Mouse (Mus musculus) CH12.LX (cell line): ENCODE data around the gene Xrra1. TPM values are rescaled to one million over a fixed set of nuclear protein-coding genes. Genes with fewer than 3 reads are reported as not detected.
"Not testable (repeated sequence)": the region's sequence is repeated elsewhere in the genome, so short reads cannot be mapped to it uniquely, and the experiment has no call there.

Experiments
- DNase-seq: peaks from one replicate; pipeline ENCODE4 v3.0.0-alpha.2; 2013; ENCODE audit errors: extremely low read depth
- H3K27ac ChIP-seq: 2 replicates; pipeline ENCODE4 v1.5.1; 2012; ENCODE audit warnings: low read depth, mild to moderate bottlenecking, control low read depth, moderate library complexity; ENCODE audit not compliant: insufficient read depth
- H3K27me3 ChIP-seq: replicated peaks from 2 replicates; pipeline ENCODE3; 2012; ENCODE audit warnings: inconsistent platforms
- H3K36me3 ChIP-seq, 2 experiments: replicated peaks in 1 of 2; 2 replicates each; pipeline versions ENCODE3 to v1.6.1; 2012; ENCODE audit warnings: inconsistent platforms in 1 of 2, low read length in 1 of 2, mild to moderate bottlenecking in 1 of 2, mixed read lengths in 1 of 2, moderate library complexity in 1 of 2; ENCODE audit not compliant: control insufficient read depth in 1 of 2, insufficient read depth in 1 of 2
- H3K4me1 ChIP-seq, 2 experiments: 2 replicates each; pipeline ENCODE4 v1.6.1; 2012; ENCODE audit warnings: inconsistent platforms in 1 of 2, moderate library complexity in 1 of 2; ENCODE audit not compliant: insufficient read depth in 2 of 2, control insufficient read depth in 1 of 2
- H3K4me2 ChIP-seq: 2 replicates; pipeline ENCODE4 v1.6.1; 2012; ENCODE audit warnings: low read depth, mild to moderate bottlenecking, control low read depth; ENCODE audit not compliant: poor library complexity, insufficient read depth, severe bottlenecking
- H3K4me3 ChIP-seq, 3 experiments: fragments of 150-350 bp in 1 of 3; sonication (generic) in 1 of 3; replicated peaks in 1 of 3; 2 replicates each; pipeline versions ENCODE3 to v1.5.1; 2011 to 2012; ENCODE audit warnings: low read depth in 2 of 3, low read length in 2 of 3, mild to moderate bottlenecking in 2 of 3, moderate library complexity in 2 of 3, control low read depth in 1 of 3, improper control_type of control experiment in 1 of 3, inconsistent platforms in 1 of 3, mixed read lengths in 1 of 3; ENCODE audit not compliant: poor library complexity in 1 of 3
- H3K79me2 ChIP-seq: replicated peaks from 2 replicates; pipeline ENCODE4 v1.6.1; 2012; ENCODE audit warnings: mild to moderate bottlenecking, moderate library complexity; ENCODE audit not compliant: control insufficient read depth, poor library complexity, insufficient read depth, severe bottlenecking; ENCODE audit errors: extremely low read depth
- H3K9ac ChIP-seq: 2 replicates; pipeline ENCODE4 v1.6.1; 2012; ENCODE audit warnings: low read depth, mild to moderate bottlenecking, control low read depth, moderate library complexity; ENCODE audit not compliant: insufficient read depth
- H3K9me3 ChIP-seq: replicated peaks from 2 replicates; pipeline ENCODE3; 2012; ENCODE audit warnings: low read length, inconsistent platforms, mixed read lengths
- CTCF ChIP-seq, 2 experiments: IDR thresholded peaks in 1 of 2; conservative IDR thresholded peaks in 1 of 2; 2 replicates each; pipeline ENCODE4 v1.5.1; 2011 to 2012; ENCODE audit warnings: low read depth in 2 of 2, low read length in 2 of 2, improper control_type of control experiment in 1 of 2, inconsistent platforms in 1 of 2, mild to moderate bottlenecking in 1 of 2, moderate library complexity in 1 of 2
- E2F4 ChIP-seq: IDR thresholded peaks from 2 replicates; pipeline ENCODE4 v1.6.1; 2011; ENCODE audit warnings: low read depth, low read length, improper control_type of control experiment; ENCODE audit not compliant: insufficient replicate concordance
- ELF1 ChIP-seq: IDR thresholded peaks from 2 replicates; pipeline ENCODE4 v1.6.1; 2014; ENCODE audit warnings: low read depth, mild to moderate bottlenecking, inconsistent platforms, low read length, improper control_type of control experiment
- EP300 ChIP-seq: IDR thresholded peaks from 2 replicates; pipeline ENCODE4 v1.6.1; 2011; ENCODE audit warnings: low read length, improper control_type of control experiment
- ETS1 ChIP-seq: conservative IDR thresholded peaks from 2 replicates; pipeline ENCODE4 v1.6.1; 2012; ENCODE audit warnings: low read depth, mild to moderate bottlenecking, inconsistent platforms, low read length, improper control_type of control experiment, moderate library complexity
- IRF4 ChIP-seq: IDR thresholded peaks from 2 replicates; pipeline ENCODE4 v1.6.1; 2014; ENCODE audit warnings: low read depth, mild to moderate bottlenecking, inconsistent platforms, low read length, improper control_type of control experiment
- MAZ ChIP-seq: IDR thresholded peaks from 2 replicates; pipeline ENCODE4 v1.6.1; 2012; ENCODE audit warnings: low read depth, mild to moderate bottlenecking, inconsistent platforms, low read length, improper control_type of control experiment, moderate library complexity
- MEF2A ChIP-seq: IDR thresholded peaks from 2 replicates; pipeline ENCODE4 v1.6.1; 2014; ENCODE audit warnings: low read depth, mild to moderate bottlenecking, inconsistent platforms, low read length, improper control_type of control experiment, borderline replicate concordance
- MXI1 ChIP-seq: IDR thresholded peaks from 2 replicates; pipeline ENCODE4 v1.6.1; 2011; ENCODE audit warnings: mild to moderate bottlenecking, low read depth, low read length, improper control_type of control experiment
- POLR2AphosphoS2 ChIP-seq: IDR thresholded peaks from 2 replicates; pipeline ENCODE4 v1.6.1; 2011; ENCODE audit warnings: low read depth, low read length, improper control_type of control experiment
- RCOR1 ChIP-seq: conservative IDR thresholded peaks from 2 replicates; pipeline ENCODE4 v1.6.1; 2012; ENCODE audit warnings: low read depth, mild to moderate bottlenecking, inconsistent platforms, low read length, improper control_type of control experiment
- SIN3A ChIP-seq: IDR thresholded peaks from 2 replicates; pipeline ENCODE4 v1.6.1; 2012; ENCODE audit warnings: low read length, improper control_type of control experiment, inconsistent platforms
- UBTF ChIP-seq: IDR thresholded peaks from 2 replicates; pipeline ENCODE4 v1.6.1; 2012; ENCODE audit warnings: low read depth, mild to moderate bottlenecking, inconsistent platforms, low read length, improper control_type of control experiment, moderate library complexity
- USF2 ChIP-seq: conservative IDR thresholded peaks from 2 replicates; pipeline ENCODE4 v1.6.1; 2011; ENCODE audit warnings: low read depth, low read length, improper control_type of control experiment
- dilution Hi-C: fragments of 300-500 bp; cut with MboI; formaldehyde crosslinking; loops from 2 replicates; pipeline ENCODE4 v1.14.3; 2020; ENCODE audit warnings: low sequenced_read_pairs; ENCODE audit not compliant: extremely low pct_unique_long_range_greater_than_20kb, extremely low pct_ligation_motif_present
- in situ Hi-C: fragments of 300-500 bp; cut with MboI; formaldehyde crosslinking; loops from 3 replicates; pipeline ENCODE4 v1.14.3; 2019; ENCODE audit warnings: low sequenced_read_pairs, low pct_ligation_motif_present, low pct_unique_long_range_greater_than_20kb, mixed read lengths
- polyA plus RNA-seq: library from polyadenylated mRNA; unstranded; fragments of >175 nt; gene quantifications from 2 replicates; pipeline ENCODE4 v1.2.1, GENCODE M21; 2012; ENCODE audit warnings: low read depth; ENCODE audit not compliant: insufficient read length
- total RNA-seq, 2 experiments: library from RNA; depleted of rRNA; stranded (reverse); fragments of 300-350 nt in 1 of 2; fragments of >200 nt in 1 of 2; gene quantifications; 2 replicates each; pipeline ENCODE4 v1.2.3; 2012 to 2014

Gene Xrra1
- total and polyA plus RNA-seq, 3 experiments, result 0.17 to 0.59 (median 0.49) TPM

GRCm38 (mm10) chr7:99957226-99957965 is 98.5 kb downstream of the Xrra1 start:
- no peak for DNase-seq
- in situ Hi-C loops, result no loop called here
- Histone ChIP-seq H3K4me2 (no peak overlapping the region), H3K9me3 (no peaks in the 10 kb centered on the region), H3K27ac (no peak overlapping the region), H3K4me1 (peaks cover 4 to 26% of the 10 kb centered on the region in 2 experiments; a peak in 3 of 4 replicates), H3K79me2 (no peaks in the 10 kb centered on the region), H3K9ac (no peak overlapping the region), H3K36me3 (peaks cover 6 to 16% of the 10 kb centered on the region in 2 experiments), H3K27me3 (no peaks in the 10 kb centered on the region), H3K4me3 (no peak overlapping the region)
- TF ChIP-seq MXI1, result no peak
- dilution Hi-C loops, result no loop called here

GRCm38 (mm10) chr7:99960571-99960970 is 101.7 kb downstream of the Xrra1 start:
- in situ Hi-C loops, dilution Hi-C loops, H3K4me2 ChIP-seq: not testable (repeated sequence)

GRCm38 (mm10) chr7:99961518-99961917 is 102.6 kb downstream of the Xrra1 start:
- DNase-seq, result no peak
- no peaks in the 10 kb centered on the region for H3K27me3 ChIP-seq
- H3K27ac ChIP-seq, result no peak overlapping the region
- TF ChIP-seq USF2 (no peak), ETS1 (no peak), MEF2A (no peak), RCOR1 (no peak), SIN3A (no peak), MAZ (no peak), POLR2AphosphoS2 (no peak), IRF4 (no peak), UBTF (no peak), E2F4 (no peak), CTCF (conservative IDR thresholded peaks at IDR 0.05 in 1 of 2, IDR thresholded peaks at IDR 0.05 in 1 of 2; ENCODE audit: low read depth in 2 of 2, low read length in 2 of 2) (no peak), ELF1 (no peak), EP300 (no peak)
- dilution Hi-C loops (no loop called here), in situ Hi-C loops (no loop called here)
- no peaks in the 10 kb centered on the region for H3K9me3 ChIP-seq
- no peak overlapping the region for H3K9ac ChIP-seq
- H3K36me3 ChIP-seq, result peaks cover 0 to 17% of the 10 kb centered on the region in 2 experiments
- no peaks in the 10 kb centered on the region for H3K79me2 ChIP-seq
- H3K4me3 ChIP-seq, result no peak overlapping the region
- no peak overlapping the region for H3K4me2 ChIP-seq
- peaks cover 6 to 47% of the 10 kb centered on the region in 2 experiments; a peak in 3 of 4 replicates for H3K4me1 ChIP-seq

More at GRCm38 (mm10) chr7:99960571-99960970, 101.7 kb downstream of the Xrra1 start:
- H3K27ac ChIP-seq, H3K79me2 ChIP-seq, H3K4me3 ChIP-seq, DNase-seq, H3K9me3 ChIP-seq, H3K9ac ChIP-seq, H3K27me3 ChIP-seq: not testable (repeated sequence)
- peaks cover 0 to 13% of the 10 kb centered on the region in 2 experiments for H3K36me3 ChIP-seq
- peaks cover 6 to 44% of the 10 kb centered on the region in 2 experiments; a peak in 3 of 4 replicates for H3K4me1 ChIP-seq
